Mouse (Mus musculus): ENCODE results near the gene Srrm3.

Gene Srrm3

DNA sequence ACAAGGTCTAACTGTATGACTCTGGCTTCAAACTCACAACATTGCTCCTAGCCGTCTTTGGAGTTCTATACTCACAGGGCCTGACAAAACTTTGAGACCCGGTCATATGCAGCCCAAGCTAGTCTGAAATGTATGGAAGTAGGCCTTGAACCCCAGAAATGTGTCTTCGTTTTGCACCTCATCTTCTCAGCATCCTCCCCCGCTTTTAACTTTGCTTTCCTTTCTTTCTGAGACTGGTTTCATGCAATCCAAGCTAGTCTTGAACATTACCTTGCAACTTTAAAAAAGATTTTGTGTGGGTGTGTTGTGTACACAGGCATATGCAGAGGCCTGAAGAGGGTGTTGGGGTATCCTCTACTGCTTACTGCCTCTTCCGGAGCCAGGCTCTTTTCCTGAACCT is 97.6 kb downstream of the Srrm3 start:
- in situ Hi-C loops (cut with MboI): no loop called here

DNA sequence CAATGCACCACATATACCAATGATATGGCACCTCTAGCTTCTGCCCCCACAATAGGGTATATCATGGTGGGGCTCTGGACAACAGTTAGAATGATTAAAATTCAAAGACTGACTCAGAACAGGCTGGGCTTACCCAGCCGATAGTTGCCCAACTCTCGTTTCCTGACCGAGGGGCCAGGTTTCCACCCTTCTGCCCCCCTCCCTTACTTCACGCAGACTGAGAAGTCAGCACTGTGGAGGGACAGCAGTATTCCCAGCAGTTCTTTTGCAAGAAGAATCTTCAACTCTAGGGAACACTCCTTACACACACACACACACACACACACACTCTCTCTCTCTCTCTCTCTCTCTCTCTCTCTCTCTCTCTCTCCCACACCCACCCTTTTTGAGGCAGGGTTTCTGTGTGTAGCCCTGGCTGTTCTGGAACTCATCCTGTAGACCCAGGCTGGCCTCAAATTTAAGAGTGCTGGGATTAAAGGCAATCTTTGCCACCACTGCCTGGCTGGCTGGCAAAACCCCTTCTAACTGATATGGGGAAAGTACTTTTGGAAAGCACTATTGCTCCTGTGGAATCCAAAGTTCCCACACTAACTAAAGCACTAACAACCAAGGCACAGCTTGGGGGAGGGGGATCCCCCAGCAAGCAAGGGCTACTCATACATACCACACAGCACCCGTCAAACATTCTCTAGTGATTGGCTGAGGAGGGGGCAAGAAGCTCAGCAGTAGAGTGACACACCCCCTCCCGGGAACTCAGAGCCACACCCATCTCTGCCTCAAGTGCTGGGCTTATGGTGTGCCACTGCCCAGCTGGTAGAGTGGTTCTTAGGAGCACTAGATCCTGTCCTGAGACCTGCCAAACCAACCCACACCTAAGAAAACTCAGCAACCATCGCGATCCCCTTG is 98.9 kb downstream of the Srrm3 start:
- in situ Hi-C loops (cut with MboI): no loop called here

DNA sequence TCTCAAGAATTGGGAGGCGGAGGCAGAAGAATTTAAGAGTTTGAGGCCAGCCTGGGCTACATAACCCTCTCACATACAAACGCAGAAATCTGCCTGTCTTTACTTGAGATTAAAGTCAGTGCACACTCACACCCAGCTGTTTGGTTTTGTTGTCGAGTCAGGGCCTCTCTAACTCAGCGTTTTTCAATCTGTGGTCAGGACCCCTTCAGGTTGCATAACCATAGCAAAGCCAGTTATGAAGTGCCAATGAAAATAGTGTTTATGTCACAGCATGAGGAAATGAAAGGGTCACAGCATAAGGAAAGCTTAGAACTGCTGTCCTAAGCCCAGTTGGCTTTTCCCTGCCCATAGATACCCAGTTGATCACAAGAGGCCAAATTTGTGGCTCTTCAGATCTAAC is 100.2 kb downstream of the Srrm3 start:
- in situ Hi-C loops (cut with MboI): no loop called here

DNA sequence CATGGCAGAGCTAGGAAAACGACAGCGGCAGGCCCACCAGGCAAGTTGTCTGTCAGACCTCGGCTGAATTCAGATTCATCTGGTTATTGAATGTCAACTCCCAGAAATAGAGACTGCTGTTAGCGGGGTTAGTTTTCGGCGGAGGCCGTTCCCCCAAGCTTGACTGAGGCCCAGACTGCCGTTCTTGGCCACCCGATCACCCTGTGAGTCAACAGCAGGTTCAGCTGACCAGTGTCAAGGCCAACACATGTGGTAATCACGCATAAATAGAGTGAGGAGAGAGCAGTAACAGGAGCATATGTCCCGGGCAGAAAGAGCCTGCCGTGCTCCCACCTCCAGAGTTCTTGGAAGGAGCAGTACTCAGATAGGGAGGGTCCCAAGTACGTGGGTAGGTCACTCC is 100.6 kb downstream of the Srrm3 start:
- in situ Hi-C loops (cut with MboI): no loop called here

DNA sequence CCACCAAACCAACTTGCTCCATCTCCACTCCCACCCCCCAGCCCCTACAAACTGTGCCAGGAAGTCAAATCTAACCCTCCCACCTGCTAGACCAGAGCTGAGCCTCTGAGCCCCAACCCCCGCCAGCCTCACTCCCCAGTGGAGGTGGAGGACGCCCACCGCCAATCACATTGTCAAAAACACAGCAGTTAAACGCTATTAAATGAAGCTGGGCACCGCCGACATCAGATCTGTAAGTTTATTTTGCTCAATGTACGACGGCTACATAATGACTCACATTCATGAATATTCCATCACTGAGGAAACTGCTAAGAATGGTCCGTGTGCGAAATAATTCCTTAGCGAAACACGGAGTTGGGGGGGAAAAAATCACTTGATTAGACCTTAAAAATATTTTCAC is 101.5 kb downstream of the Srrm3 start:
- in situ Hi-C loops (cut with MboI): no loop called here

DNA sequence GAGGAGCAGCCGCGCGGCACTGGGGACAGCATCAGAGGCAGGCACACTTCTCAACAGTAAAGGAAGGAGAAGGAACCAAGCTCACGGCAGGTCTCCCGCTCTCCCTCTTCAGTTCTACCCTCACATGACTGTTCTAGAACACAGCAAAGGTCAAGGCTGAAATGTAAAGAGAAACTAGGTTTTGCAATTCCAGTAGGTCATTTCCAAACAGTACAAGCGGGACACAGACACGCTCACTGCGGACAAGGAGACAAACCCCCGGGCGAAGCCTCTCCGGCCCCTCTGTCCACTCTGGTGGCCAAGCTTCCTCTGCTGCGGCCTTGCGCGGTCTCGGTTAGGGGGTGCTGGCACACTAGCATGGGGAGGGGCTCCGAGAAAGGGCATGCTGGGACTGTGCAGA is 102.3 kb downstream of the Srrm3 start:
- in situ Hi-C loops (cut with MboI): no loop called here

DNA sequence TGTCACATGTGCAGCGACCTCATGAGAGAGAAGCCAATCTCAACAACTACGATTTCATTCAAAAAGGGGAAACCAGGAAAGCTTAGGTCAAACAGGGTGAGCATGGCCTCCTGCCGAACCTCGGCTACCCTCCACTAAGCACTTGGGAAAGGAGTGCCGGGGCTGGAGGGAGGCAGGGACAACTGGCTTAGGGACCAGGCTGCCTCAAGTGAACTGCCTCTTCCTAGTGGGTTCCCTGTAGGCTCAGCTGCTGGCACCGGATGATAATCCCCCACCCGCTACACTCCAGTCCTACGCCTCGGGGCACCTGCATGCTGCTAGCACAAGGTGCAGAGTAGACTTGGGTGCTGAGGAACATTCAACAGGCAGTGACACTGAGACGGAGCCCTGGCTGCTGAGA is 103.0 kb downstream of the Srrm3 start:
- in situ Hi-C loops (cut with MboI): no loop called here

DNA sequence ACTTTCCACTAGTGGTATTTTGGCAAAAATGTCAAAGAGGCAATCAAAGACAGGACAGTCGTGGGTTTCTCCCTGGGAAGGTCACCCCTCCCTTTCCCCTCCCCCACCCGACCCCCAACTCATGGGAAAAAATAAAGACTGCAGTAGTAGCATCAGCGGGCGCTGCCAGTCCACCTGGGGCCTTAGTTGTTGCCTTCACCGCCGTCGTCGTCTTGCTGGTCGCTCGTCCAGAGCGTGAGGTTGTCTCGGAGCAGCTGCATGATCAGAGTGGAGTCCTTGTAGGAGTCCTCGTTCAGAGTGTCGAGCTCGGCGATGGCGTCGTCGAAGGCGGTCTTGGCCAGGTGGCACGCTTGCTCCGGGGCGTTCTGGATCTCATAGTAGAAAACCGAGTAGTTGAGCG is 104.1 kb downstream of the Srrm3 start:
- in situ Hi-C loops (cut with MboI): no loop called here

DNA sequence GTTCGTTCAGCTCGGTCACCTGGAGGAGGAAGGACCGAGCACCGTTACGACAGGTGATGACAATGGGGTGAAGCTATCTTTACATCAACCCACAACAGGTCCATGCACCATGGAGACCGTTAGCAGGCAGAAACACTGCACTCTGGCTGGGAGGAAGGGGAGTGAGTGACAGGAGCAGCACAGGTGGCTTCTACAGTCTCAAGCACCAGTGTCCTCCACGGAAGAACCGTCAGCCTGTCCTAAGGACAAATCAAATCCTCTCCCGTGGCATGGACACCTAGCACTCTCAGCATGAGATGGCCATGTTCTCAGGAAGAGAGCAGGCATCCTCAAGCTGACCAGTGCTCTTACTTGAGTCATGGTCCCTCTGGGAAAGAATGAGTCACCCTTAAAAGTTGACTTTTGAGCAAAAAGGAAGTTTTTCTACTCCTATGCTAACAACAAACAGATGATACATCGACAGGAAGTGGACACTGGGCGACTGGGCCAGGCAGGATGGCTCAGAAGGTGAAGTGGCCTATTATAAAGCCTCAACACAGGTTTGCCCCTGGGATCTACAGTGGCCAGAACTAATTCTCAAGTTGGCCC is 105.0 kb downstream of the Srrm3 start:
- in situ Hi-C loops (cut with MboI): no loop called here

DNA sequence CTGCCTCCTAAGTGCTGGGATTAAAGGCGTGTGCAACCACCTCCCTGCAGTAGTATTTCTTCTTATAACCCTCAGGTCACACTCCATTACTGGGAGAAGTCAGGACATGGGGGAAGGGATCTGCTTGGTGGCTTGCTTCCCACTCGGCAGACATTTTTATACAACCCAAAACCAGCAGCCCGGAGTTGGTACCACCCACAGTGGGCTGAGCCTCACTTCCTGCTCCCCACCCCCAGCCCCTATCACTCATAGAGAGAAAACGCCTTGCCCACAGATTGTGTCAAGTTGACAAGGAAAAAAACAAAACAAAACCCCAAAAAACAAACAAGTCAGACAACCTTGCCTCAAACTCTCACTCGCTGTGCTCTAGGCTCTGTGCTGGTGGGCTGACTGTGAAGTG is 106.5 kb downstream of the Srrm3 start:
- in situ Hi-C loops (cut with MboI): no loop called here

DNA sequence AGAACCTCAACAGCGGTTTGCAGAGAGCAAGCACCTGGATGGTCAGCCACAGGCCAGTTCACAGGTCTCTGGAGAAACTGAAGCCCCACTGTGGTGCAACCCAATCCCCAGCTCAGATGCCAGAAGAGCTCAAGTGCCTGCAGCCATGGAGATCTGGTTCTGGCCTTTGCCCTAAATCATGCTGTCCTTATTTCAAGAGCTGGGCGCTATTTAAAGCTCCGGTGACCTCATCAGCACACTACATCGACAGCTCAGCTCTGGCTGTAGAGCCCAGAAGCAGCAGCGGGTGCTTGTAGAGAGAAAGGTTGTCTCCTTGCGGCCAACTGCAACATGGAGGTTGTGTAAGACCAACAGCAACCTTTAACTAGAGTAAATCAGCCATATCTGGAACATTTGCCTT is 107.5 kb downstream of the Srrm3 start:
- in situ Hi-C loops (cut with MboI): no loop called here

DNA sequence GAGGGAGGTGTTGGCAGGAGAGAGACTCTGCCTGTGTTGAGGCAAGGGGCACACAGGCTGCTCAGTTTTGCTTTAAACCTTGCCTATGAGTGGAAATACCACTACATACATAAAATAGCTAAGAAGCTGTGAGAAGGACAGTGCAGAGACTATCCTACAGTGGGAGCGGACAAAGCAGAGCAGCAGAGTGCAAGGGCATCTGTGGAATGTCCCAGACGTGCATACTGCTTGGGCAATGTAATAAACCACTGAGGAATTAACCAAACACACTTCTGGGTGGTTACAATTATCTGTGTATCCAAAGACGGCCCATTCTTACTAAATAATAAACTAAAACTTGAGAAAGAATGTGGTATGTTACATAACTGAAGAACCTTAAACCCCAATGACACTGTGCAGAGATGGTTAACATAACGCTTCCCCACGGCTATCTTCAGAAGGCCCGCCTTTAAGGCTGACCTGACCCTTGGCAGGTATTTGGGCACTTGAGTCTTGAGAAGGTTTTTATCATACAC is 109.4 kb downstream of the Srrm3 start:
- in situ Hi-C loops (cut with MboI): no loop called here

DNA sequence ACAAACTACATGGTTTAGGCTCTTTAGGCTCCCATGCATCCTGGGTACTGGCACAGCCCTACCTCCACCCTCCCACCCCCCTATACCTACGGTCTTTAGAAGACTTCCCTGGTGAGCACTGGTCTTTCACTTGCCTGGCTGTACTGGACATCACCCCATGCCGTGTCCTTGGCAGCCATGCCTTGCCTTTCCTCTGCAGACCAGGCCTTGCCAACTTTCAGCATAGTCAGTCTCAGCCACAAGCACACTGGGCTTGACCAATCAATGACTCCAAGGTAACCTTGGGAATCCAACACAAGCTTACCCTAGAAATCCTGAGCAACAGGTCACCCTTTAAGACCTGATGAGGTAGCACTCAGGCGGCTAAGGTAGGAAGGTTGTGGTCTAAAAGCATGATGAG is 109.9 kb downstream of the Srrm3 start:
- in situ Hi-C loops (cut with MboI): no loop called here

DNA sequence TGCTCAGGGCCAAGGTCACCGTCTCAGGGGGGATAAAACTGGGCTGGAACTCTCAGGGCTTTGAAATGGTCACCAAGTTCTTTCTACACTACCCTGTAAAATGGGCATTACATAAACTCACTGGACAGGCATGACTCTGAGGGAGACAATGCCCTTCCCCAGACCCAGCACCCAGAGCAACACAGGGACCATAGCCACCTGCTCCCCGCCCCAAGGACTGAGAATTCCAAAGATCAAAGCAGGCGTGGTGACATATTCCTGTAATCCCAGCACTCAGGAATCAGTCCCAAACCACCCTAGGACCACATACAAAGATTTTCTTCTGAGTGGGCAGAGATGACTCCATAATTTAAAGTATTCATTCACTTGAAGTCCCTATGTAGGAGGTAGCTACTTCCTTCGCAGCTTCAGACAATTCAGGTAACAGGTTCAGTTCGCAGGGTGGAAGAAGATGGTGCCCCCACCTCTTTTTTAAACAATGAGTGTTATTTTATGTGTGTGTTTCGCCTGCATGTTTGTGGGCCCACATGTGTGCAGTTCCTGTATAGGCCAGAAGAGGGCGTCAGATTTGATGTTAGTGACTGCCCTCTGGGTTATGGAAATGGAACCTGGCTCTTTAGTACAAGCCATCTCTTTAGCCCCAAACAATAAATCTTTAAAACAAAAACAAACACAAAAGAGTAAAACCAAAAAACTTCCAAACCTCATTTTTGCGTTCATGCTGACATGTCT is 110.8 kb downstream of the Srrm3 start:
- in situ Hi-C loops (cut with MboI): no loop called here

DNA sequence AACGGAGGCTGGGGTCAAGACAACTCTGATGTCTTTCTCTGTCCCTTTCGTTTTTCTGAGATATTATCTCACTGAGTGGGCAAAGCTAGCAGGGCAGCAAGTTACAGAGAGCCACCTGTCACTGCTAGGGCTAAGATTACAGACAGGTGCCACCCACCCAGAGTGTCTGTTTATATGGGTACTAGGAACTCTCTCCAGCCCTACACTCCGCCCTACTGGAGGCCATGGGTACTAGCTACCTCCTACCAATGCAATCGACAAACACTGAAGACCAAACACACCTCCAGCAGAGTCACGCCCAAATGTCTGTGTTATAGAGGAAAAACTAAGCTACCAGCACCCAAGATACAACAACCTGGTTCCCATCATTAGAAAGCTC is 111.4 kb downstream of the Srrm3 start:
- in situ Hi-C loops (cut with MboI): no loop called here

DNA sequence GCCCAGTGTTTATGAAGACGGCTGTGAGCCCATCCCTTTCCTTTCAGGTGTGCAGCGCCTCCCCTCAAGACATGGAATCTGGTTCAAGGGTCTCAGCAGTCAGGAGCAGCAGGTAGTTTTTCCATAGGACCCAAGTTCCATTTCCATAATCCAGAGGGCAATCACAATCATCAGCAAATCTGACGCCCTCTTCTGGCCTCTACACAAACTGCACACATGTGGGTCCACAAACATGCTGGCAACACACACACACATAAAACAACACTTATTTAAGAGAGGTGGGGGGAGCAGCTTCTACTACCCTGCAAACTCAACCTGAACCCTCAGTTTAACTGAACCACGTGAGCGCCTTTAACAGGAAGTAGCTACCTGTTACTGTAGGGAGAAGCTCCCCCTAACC is 111.9 kb downstream of the Srrm3 start:
- in situ Hi-C loops (cut with MboI): no loop called here

DNA sequence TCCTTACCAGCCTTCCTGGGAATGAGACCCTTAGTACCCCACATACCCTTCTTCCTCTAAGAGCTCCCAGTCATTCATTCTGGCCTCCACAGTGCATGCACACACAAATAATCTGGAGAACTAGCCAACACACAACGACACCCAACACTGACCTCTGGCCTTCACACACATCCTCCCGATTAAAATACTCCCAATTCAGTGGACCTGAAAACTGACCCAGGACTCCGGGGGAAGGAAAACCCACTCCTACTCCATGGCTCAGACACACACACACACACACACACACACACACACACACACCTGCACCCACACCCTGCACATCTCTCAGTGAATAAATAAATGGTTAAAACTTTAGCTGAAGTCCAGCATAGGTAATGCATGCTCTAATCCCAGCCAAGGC is 113.2 kb downstream of the Srrm3 start:
- in situ Hi-C loops (cut with MboI): no loop called here

DNA sequence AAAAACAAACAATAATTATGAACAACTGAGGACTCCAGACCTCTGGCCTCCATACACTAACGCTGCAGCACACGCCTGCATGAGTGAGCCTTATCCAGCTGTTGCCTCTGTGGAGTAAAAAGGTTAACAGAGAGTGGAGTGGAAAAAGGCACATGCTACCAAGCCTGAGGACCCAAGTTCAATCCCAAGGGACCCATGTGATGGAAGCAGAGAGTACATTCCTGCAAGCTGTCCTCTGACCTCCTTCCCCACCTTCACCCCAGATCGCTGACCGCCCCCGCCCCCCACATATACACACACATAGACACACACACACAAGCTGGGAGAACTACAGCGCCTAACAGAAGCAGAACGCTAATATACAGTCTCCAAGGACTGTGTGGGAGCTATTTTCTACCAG is 117.2 kb downstream of the Srrm3 start:
- in situ Hi-C loops (cut with MboI): no loop called here

Data from mature B cell (primary cell).